Mouse (Mus musculus) right cerebral cortex, postnatal 10 days (tissue): ENCODE measurements at regions not wholly inside any gene's neighbourhood (a gene's known extent, or its start where the extent isn't known, plus 50 kb on each side); places are given as distances from the start of the nearest gene placed in this dataset.
A peak's percentile ranks its signal among the peaks of the same experiment; 100 is the strongest.

Experiments used
- DNase-seq, 2 experiments: peaks; one replicate each; pipeline ENCODE4 v3.0.0; 2021; ENCODE audit warnings: low spot score in 2 of 2

DNA sequence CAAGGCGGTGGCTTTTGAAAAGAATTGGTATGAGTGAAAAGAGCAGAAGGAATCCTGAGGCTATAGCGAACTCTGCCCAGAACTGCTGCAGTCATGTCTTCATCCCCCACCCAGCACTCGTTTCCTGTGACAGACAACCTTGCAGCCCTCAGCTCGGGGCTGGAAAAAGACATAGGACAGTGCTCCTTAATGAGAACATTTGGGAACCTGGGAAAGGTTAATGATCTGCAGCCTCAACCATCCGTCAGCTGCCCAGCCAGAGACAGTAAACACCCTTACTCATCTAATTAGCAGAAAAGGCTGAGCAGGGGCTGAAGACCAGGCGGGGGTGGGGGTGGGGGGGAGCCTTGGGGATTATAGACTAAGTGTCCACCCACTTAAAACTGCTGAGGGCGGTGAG, 76.3 kb upstream of the Arhgap36 start:
- DNase-seq: no peak

- DNase-seq: peak in 1 of 2 experiments; percentile 28
Measured at GRCm38 (mm10) chrX:49377067-49377466, 86.7 kb upstream of the Arhgap36 start.

DNA sequence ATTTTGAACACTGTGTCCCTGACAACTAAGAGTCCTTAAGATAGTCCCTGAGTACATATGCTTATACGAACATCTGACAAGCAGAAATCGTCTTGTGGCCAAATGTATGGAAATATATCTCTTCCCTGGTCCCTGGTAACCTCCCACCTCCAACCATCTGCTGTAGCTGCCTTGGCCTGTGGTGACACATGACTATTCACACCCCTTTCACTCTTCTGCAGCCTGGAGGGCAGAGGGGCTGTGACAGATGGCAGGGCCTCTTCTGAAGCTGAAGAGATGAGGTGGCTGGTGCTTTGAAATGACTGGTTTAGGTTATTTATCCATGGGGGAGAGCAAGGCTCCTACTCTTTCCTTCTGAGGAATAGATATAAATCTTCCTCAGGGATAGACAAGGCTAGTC, 82.3 kb upstream of the Enox2 start:
- DNase-seq: no peak

DNA sequence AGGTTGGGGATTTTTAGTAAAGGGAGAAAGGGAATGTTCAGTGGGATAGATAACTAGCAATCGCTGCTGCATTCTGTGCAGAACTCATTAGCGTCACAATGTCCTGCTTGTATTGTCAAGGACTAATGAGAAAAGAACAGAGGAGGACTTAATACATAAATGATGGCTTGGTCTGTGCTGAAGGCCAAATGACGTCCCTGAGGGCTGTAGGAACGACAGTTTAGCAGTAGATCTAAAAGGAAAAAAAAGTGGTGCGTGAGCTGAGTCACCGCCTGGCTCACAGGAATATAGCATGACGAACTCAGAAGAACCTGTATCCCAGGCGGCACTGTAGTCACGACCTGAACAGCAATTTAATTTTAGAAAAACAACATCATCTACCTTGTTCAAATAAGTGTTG, 81.3 kb upstream of the Enox2 start:
- DNase-seq: no peak

GRCm38 (mm10) chrX:49346451-49346850, 58.4 kb upstream of the Enox2 start:
- DNase-seq: no peak
